ENCODE assay signal across 31 mouse cellular contexts in the genomic region with DNA sequence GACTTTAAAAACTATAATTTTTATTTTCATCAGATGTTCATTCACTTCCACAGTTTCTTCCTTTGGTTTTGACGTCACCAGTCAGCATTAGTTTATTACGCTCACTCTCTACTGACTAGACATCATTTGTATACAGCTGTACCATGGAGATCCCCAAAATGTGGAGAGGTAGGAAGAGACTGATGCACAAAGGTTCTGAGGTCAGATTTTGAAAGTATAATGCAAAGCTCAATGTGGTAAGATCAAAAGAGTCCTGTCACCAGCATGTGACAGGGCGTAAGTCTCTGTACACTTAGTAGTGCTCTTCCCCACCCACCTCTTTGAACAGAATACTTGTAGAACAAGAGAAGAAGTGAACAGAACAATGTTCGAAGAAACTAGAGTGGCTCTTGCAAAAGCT.
"Had no signal": no experiment of that assay in that cellular context is flagged by ENCODE, and none has a peak within 500 bp of the region (broad histone marks: within the 10 kb centered on the region; RNA-seq: fewer than 3 reads in every experiment).

No protein-coding gene starts in this region.

- H3K27ac ChIP-seq: limb, embryonic 10.5 days; limb, embryonic 12.5 days; limb, embryonic 13.5 days; limb, embryonic 15.5 days; liver, embryonic 12.5 days; liver, embryonic 13.5 days; liver, embryonic 14.5 days; liver, embryonic 15.5 days; lung, embryonic 15.5 days; macrophage; midbrain, embryonic 10.5 days; midbrain, embryonic 12.5 days; midbrain, embryonic 13.5 days; midbrain, embryonic 15.5 days; neural tube, embryonic 12.5 days had no signal

- H3K4me3 ChIP-seq: limb, embryonic 10.5 days; limb, embryonic 12.5 days; limb, embryonic 13.5 days; limb, embryonic 15.5 days; liver, embryonic 12.5 days; liver, embryonic 13.5 days; liver, embryonic 15.5 days; lung, embryonic 15.5 days; megakaryocyte, embryonic 14.5 days; midbrain, embryonic 10.5 days; midbrain, embryonic 12.5 days; midbrain, embryonic 13.5 days; midbrain, embryonic 15.5 days; myocyte; neural tube, embryonic 12.5 days had no signal

- H3K4me1 ChIP-seq: midbrain, embryonic 12.5 days; midbrain, embryonic 13.5 days; midbrain, embryonic 15.5 days; neural tube, embryonic 12.5 days had no signal

- H3K9ac ChIP-seq: limb, embryonic 12.5 days; limb, embryonic 13.5 days; limb, embryonic 15.5 days; liver, embryonic 12.5 days; liver, embryonic 13.5 days; liver, embryonic 14.5 days; liver, embryonic 15.5 days; liver, postnatal 0 days; lung, embryonic 14.5 days; lung, embryonic 15.5 days; midbrain, embryonic 12.5 days; midbrain, embryonic 13.5 days; midbrain, embryonic 15.5 days; neural tube, embryonic 12.5 days had no signal

- ATAC-seq: liver, embryonic 12.5 days; liver, postnatal 0 days; midbrain, embryonic 13.5 days; midbrain, embryonic 15.5 days; midbrain, embryonic 16.5 days had no signal

- H3K9me3 ChIP-seq: limb, embryonic 10.5 days; limb, embryonic 12.5 days; limb, embryonic 13.5 days; limb, embryonic 15.5 days; liver, embryonic 12.5 days; liver, embryonic 13.5 days; liver, embryonic 15.5 days; lung, embryonic 15.5 days; megakaryocyte, embryonic 14.5 days; midbrain, embryonic 10.5 days; midbrain, embryonic 12.5 days; midbrain, embryonic 13.5 days; midbrain, embryonic 15.5 days; neural tube, embryonic 12.5 days had no signal

- H3K27me3 ChIP-seq: limb, embryonic 12.5 days; limb, embryonic 13.5 days; limb, embryonic 15.5 days; liver, embryonic 12.5 days; liver, embryonic 13.5 days; liver, embryonic 15.5 days; lung, embryonic 15.5 days; midbrain, embryonic 12.5 days; midbrain, embryonic 13.5 days; midbrain, embryonic 15.5 days; neural tube, embryonic 12.5 days had no signal

- H3K4me2 ChIP-seq: limb, embryonic 12.5 days; limb, embryonic 13.5 days; limb, embryonic 15.5 days; liver, embryonic 11.5 days; liver, embryonic 12.5 days; liver, embryonic 13.5 days; liver, embryonic 15.5 days; lung, embryonic 14.5 days; lung, embryonic 15.5 days; midbrain, embryonic 11.5 days; midbrain, embryonic 12.5 days; midbrain, embryonic 13.5 days; midbrain, embryonic 15.5 days; neural tube, embryonic 12.5 days had no signal

- DNase-seq: left cerebral cortex, postnatal 4 days; liver; liver, embryonic 13.5 days; liver, postnatal 0 days; lung, adult 18-20 months; lung, adult 2 months; lung, postnatal 10 days; lung, postnatal 14 days; lung, postnatal 36 days; lung, postnatal 4 days; midbrain, embryonic 14.5 days had no signal

- H3K36me3 ChIP-seq: limb, embryonic 15.5 days; liver, embryonic 12.5 days; liver, embryonic 13.5 days; liver, embryonic 15.5 days; lung, embryonic 15.5 days; midbrain, embryonic 12.5 days; midbrain, embryonic 13.5 days; midbrain, embryonic 15.5 days; neural tube, embryonic 12.5 days had no signal
